Mouse (Mus musculus): ENCODE data around the gene Ncor2.

Gene Ncor2

DNA sequence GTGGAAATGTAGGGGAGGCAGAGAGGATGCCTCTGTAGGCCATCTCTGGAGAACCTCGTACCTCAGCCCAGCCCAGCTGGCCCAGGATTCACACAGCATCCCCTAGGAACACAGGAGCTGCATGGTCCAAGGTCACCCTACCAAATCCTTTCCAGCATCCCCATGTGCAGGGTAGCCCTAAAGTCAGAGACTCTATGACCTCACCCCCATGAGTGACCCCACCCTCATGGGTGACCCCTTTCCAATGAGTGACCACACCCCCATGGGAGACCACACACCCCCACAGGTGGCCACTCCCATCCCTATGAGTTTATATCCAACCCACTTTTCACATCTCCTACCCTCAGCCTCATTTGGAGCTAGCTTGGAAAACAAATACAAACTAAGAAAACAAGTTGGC, 51.1 kb downstream of the Ncor2 start:
- in situ Hi-C loops (cut with MboI), result no loop called here

DNA sequence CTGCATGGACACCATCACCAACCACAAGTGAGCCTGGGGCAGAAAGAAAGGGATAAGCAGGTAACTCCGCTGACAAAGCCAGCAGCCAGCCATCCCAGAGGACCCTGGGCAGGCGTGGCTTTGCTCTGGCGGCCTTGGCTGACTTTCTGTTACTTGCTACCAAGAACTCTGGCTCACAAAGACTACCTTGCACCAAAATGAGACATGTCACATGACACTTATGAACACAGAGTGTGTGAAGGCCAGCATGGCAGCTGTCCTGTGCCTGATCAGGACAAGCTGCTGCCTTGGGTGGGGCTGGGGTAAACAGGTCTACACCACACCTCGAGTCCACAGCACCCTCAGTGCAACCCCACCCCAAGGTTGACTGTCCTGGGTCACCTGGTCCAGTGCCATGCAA, 51.6 kb downstream of the Ncor2 start:
- in situ Hi-C loops (cut with MboI), result no loop called here

DNA sequence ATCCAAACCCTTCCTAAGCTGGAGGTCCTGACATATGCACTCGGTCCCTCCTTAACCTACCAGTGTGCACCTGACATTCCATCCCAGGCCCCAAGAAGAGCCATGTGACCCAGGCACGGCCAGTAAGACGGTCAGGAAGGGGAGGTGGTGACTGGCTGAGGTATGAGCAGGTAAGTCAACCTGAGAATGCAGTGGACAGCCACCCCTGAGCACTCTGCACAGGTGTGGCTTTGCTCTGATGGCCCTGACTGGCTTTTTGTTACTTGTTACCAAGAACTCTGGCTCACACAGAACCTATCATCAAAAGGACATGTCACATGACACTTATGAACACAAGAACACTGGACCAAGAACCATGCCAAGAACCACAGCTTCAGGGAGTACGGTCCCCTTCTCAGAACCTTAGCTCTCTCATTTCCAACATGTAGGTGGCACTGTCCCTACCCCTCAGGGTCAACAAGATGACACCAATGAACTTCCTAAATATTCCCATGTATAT, 53.0 kb downstream of the Ncor2 start:
- in situ Hi-C loops (cut with MboI), result no loop called here

DNA sequence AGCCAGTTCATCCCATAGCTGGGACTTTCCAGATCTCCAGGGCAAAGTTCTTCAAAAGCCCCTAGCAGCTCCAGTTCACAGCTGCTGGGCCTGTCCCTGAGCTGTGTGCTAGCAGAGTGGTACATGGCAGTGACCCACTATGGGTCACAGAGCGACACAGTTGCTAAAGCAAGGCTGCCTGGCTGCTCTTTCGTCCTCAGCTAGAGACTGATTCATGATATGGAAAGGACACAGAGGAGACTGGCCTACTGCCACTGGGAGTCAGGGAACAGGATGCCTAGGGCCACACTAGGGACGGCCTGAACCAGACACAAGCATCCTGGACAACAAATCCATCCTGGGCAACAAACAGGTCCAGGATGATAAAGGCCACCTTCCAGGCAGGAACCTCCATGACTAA, 53.8 kb downstream of the Ncor2 start:
- in situ Hi-C loops (cut with MboI), result no loop called here

DNA sequence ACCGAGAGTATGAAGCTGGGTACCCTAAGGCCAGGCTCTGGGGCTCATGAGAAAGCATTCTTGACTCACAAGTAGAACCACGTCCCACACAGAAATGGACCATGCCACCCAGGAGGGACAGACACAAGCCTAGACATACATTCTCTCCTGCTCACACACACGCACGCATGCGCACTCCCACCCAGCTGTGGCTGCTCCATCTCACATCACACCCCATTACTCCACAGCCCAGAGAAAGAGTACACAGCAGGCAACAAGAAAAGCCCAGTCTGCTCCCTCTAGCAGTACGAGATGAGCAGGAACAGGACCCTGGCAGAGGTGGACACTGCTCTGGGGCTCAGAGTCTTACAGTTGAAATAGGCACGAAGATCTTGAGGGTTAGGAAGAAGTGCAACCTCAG, 55.0 kb downstream of the Ncor2 start:
- in situ Hi-C loops (cut with MboI), result no loop called here

DNA sequence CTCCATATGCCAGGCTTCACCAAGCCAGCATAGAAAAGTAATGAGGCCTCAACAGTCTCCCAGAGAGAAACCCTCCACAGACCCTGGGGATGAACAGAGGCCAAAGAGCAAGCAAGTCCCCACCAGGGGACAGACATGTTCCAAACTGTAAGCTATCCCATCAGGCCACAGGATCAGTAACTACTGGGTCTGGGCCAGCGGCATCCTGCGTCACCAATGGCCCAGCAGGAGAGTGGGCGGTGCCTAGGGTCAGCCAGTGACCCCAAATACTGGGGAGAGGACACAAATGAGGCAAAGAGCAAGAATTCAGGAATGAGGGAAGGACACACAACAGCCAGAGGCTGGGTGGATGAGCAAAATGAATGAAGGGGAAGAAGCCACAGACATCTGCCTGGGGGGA, 55.8 kb downstream of the Ncor2 start:
- in situ Hi-C loops (cut with MboI), result no loop called here

DNA sequence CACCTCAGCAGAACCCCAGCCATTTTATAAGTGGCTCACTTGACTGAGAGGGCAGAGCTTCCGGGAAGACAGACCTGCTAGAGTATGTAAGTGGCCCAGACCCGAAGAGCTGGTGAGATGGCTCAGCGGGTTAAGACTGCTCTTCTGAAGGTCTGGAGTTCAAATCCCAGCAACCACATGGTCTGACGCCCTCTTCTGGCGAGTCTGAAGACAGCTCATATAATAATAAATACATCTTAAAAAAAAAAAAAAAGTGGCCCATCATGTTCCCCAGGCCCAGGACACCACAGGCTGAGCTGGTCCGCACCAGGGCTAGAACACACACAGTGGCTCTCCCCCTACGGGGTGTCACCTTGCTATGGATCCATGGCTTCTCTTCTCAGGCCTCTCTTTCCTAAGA, 56.5 kb downstream of the Ncor2 start:
- in situ Hi-C loops (cut with MboI), result no loop called here

DNA sequence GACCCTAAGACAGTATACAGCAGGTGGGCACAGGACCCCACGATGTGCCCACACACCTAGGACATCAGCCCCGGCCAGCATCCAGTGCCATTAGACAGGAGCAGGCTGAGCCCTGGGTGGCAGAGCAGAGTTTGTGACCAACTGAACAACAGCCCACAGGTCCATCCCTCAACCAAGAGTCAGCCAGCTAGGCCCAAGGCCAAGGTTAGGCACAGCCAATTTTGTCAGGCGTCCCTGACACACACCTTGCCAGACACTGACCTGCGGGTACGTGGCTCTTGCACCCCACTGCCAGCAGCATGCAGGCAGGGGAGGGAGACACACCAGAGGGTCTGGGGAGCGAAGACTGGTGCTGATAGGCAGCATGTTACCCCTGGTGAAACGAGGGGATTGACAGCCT, 57.0 kb downstream of the Ncor2 start:
- in situ Hi-C loops (cut with MboI), result no loop called here

DNA sequence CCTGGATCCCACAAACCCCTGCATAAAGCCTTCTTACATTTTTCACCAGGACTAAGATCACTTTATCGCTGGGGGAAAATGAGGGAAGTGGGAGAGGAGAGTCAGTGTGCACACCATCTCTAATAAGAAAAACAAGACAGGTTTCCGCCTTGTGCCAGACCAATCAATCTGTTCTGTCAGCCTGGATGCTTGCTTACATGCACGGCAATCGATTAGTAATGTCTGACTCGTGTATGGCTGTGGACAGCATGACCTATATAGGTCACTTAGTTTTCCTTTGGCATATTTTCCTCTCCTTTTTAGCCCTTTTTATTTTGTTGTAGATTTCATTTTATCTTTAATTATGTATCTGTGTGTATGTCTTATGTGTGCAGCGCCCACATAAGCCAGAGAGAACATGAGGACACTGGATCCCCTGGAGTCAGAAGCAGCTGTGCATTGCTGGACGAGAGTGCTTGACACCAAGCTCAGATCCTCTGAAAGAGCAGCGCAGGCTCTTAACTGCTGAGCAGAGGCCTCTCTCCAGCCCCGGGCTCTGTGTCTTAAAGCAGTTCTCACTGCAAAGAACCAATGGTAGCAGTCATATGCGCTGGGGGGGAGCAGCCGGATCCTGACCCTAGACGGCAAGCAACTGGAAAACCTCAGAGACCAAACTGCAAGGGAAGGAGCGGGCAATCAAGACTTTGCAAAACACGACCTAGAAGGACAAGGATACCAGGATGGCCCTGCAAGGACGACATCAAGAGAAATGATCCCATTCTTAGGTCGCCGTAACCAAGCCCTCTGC, 58.3 kb downstream of the Ncor2 start:
- in situ Hi-C loops (cut with MboI), result no loop called here

DNA sequence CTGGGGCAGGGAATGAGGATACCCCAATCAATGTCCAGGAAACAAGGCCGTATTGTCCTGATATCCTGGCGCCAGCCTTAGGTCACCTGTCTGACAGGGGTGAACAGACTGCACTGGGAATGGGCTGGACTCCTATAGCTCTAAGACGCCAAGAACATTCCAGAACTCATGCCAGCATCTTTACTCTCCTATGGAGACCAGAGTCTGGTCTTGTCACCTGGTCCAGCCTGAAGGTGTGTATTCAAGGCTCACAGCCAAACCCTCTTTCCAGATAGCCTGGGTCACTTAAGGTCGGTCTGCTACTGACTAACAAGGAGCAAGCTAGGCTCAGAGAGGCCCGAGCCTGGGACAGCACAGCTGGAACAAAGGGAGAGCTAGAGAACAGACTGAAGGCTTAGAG, 61.8 kb downstream of the Ncor2 start:
- in situ Hi-C loops (cut with MboI), result no loop called here

DNA sequence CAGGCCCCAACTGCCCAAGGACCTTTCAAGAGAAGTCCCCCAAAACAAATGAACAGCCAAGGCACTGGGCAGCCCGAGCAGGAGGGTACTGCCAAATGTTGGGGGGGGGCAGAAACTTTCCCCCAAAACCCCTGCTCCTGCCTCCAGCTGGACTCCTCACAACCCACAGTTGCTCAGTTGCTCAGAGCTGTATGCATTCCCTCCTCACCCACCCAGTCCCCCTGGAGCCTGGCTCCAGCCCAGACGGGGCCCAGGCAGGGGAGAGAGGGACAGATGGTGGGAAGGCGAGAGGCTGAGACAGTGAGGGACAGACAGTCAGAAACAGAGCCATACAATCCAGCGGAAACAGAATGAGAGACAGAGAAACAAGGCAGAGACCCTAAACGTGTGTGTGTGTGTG, 66.0 kb downstream of the Ncor2 start:
- in situ Hi-C loops (cut with MboI), result no loop called here

DNA sequence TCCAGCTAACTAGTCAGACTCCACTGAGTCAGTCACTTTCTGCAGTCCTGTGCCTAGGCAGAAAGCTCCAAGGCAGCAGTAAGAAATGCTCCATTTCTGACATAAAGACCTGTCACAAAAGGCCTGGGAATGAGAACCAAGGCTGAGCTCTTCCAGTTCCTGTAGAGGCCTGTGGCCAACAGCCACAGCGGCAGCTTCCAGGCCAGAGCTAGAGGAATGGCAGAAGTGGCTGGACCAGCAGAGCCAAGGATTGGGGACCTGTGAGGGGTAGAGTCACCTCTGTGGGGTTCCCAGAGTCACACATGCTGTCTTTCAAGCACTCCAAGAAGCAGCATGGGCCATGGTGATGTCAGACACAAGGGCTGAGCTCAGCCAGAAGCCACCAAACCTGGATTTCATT, 66.4 kb downstream of the Ncor2 start:
- in situ Hi-C loops (cut with MboI), result no loop called here

DNA sequence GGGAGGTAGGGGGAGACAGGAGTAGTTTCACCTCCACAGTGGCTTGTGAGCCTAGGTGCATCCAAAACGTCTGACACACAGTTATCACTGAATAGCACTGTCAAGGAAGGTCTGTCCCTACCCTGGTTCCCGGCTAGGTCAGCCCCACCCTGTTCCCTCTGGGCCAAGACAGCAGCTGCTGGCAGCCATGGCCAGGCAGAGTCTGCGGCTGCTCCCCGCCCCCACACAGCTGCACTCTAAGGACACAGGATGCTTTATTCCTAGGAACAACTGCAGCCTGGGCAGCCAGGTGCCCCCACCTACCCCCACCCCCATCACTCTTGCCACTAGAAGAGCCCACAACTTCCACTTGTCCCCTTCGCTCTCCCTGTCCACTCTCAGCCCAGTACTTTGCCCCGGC, 67.9 kb downstream of the Ncor2 start:
- in situ Hi-C loops (cut with MboI), result no loop called here

DNA sequence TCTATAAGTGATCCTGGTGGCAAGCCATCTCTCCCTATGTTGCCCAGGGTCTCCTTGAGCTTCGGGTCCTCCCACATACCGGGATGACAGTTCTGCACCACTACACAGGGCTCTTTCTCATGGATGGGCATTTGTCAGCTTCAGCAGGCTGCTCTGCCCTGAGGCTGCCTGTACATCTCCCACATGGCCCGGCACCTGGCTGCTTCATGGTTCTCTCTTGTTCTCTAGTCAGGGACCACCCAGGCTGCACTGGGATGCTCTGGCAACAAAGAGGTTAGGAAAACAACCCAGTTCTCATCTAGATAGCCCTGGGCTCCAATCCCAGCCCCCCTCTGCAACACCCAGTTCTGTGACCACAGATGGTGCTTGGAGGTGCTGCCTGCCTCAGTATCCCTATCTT, 68.3 kb downstream of the Ncor2 start:
- in situ Hi-C loops (cut with MboI), result no loop called here

DNA sequence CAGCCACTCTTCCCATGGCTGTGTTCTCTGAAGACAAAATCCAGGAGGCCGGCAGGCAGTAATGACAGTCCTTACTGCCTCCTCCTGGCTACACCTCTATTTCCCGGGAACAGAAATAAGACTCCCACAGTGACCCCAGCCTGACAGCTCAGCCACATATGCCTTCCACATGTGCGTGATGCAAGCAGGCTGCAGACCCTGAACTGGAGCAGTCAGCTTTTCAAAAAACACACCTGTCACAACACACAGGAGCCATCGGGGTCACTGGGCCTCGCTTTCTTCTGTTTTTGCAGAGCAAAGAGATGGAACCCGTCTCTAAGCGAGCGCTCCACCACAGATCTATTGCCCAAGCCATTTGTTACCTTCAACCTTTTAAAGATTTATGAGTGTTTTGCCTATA, 68.8 kb downstream of the Ncor2 start:
- in situ Hi-C loops (cut with MboI), result no loop called here

DNA sequence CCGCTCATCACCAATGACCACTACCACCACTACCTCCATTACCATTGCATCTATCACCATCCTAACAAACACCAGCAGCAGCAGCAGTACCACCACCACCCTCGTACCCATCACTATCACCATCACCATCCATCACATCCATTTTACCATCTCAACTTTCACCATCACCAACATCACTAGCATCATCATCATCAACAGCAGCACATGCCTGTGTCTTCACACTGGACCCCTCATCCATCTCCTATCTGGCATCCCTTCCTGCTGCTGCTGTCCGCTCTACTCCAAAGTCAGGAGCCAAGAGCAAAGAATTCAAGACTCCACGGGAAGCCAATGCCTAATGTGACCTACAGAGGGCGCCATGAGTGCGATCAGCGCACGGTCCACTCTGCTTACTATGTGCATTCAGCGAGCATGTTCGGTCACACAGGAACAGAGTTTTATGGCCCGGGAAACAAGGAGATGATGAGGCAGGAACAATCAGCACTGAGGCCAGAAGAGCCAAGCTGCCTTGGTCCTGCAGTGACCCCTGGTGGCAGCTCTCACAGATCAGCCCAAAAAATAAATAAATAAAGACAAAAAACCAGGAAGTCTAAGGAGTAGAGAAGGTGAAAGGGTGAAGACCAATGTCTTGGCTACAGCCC, 71.9 kb downstream of the Ncor2 start:
- in situ Hi-C loops (cut with MboI), result no loop called here

DNA sequence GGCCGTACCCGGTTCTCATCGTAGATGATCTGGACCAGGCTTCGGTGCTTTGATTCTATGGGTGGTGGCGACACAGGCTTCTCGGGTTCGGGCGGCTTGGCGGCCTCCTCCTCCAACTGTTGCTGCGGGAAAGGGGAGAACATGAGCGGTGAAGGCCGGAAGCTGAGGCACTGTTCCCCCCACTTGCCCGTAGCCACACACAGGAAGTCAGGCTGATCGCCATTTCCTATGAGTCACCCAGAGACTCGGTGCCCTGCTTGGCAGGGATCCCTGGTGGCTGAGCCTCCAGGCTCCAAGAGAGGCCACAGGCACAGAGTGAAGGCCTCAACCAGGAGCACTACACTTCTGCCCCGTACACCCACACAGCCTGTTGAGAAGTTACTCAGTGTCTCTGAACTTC, 72.8 kb downstream of the Ncor2 start:
- in situ Hi-C loops (cut with MboI), result no loop called here

DNA sequence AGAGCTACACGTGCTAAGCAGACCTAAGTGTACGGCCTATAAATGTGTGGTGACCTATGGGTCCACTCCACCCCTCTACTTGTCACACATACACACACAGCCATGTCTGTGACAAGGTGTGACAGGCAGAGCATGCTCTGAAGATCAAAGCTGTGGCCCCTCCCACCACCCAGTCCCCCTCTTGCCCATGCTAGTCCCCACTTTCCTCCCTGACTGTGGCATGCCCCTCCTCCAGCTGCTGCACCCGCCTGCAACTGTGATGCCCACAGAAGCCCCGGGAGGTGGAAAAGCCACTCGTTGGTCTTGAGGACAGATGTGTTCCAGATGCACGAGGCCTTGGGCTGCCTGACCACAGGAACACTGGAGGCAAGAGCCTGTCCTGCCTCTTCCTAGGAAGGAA, 74.2 kb downstream of the Ncor2 start:
- in situ Hi-C loops (cut with MboI), result no loop called here

DNA sequence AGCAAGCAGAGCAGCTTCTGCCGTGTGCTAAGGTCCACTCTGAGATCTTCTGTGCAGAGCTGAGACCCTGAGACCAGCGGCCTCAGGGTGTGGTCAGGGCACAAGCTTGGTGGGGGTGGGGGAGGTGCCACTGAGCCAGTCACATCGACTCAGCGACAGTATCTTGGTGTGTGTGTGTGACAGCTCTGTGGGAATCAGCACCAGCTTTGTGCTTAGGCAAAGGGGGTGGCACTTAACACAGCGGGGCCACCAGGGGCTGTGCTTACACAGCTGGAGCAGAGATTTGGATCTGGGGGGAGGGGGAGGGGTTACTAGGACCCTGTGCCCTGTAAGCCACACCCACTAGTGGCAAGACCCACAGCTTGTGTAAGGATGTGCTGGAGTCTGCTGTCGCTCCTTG, 75.6 kb downstream of the Ncor2 start:
- in situ Hi-C loops (cut with MboI), result no loop called here

DNA sequence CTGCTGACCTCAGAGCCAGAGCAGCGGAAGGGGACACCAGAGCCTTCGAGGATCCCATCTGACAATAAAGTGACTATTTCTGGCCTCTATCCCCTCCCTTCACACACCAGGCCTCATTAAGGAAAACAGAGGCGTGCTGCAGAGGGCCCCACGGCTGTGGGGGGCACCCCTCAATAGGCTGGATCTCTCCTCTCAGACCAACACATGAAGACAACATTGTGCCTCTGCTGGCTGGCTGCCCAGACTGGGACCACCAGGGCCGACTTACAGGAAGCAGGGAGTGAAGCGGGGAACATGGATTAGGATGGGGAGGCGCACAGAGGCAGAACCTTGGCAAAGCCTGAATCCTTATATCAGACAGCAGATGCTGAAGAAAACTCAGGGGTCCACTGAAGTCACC, 76.1 kb downstream of the Ncor2 start:
- in situ Hi-C loops (cut with MboI), result no loop called here

DNA sequence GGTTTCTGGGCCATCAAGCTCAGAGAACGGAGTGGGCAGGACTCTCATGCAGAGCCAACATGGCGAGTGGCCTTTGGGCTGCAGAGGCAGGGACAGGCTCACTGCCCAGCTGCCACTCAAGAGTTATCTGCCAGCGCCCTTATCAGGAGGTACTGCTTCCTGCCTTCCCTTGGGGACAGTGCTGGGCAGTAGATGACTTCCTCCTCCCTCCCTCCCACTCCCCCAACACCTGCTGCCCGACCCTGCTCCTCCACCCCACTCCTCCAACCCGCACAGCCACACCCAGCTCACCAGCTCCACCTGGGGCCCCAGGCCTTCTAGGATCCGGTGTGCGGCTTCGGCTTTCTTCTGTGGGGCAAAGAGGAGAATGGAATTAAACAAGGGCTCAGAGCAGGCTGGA, 76.7 kb downstream of the Ncor2 start:
- in situ Hi-C loops (cut with MboI), result no loop called here

DNA sequence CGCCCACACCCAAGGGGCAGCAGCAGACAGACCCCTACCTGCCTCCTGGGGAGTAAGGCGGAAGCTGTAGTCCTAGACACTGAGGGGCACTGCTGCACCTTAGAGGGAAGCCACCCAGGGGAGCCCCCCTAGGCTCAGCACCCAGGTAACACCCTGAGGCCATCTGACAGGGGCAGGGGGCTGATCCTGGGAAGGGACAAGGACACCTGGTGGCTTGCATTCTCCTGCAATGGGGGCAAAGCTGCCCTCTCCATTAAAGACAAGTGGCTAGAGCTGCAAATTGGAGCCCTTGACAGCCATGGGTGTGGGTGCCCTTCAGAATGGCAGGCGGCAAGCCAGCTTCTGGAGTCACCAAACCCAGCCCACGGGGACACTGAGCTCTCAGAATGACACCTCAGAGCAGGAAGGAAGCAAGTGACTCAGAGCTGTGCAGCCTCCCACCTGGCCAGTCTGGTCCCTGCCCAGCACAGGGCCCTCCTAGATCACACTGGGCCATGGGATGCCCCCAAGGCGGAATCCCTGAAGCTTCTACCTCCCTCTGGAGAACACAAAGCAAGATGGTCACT, 79.2 kb downstream of the Ncor2 start:
- in situ Hi-C loops (cut with MboI), result no loop called here

DNA sequence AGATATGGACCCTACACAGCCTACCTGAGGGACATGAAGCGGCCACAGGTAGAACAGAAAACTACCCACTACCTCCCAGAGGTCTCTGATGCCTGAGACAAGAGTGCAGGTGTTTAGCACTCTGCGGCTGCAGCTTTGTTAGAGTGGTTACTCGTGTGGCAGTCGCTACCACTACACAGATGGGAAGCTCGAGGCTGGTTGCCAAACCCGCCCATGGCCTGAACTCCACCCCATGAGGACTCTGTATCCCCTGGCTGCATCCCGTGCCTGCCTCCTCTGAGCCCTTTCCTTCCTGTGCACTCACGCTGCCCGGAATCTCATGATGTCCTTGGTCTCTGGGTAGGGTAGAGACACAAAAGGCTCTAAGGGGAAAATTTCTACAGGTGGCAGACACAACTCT, 80.3 kb downstream of the Ncor2 start:
- in situ Hi-C loops (cut with MboI), result no loop called here

Measured in mature B cell (primary cell).